8 mouse cellular contexts compared by ENCODE assay signal in genomic region chr16:10784793-10785370, GRCm38 (mm10). TPM values are rescaled to one million over a fixed set of nuclear protein-coding genes. Genes with fewer than 3 reads are reported as not detected.
DNase-seq lines count a peak whose midpoint lies in the region; ATAC-seq and TF ChIP-seq lines count a peak whose summit lies in the region.

No protein-coding gene starts in this region.

- H3K27ac ChIP-seq in forebrain, embryonic 16.5 days (ENCODE audit: low read length): peak overlapping the region; percentile 80
- peak overlapping the region; percentile 97 for H3K27ac ChIP-seq in layer of hippocampus, adult 2 months
- peak overlapping the region; percentile 94 for H3K27ac ChIP-seq in neural tube, embryonic 15.5 days (replicated peaks)

- H3K4me2 ChIP-seq in forebrain, embryonic 16.5 days (ENCODE audit: low read length): peak overlapping the region; percentile 100
- peak overlapping the region; percentile 90 for H3K4me2 ChIP-seq in neural tube, embryonic 15.5 days

- peaks cover 7% of the 10 kb centered on the region for H3K9me3 ChIP-seq in G1E (replicated peaks)
- H3K9me3 ChIP-seq in forebrain, embryonic 16.5 days (ENCODE audit: control insufficient read depth, low read length): no peaks in the 10 kb centered on the region
- H3K9me3 ChIP-seq in neural tube, embryonic 15.5 days (replicated peaks): no peaks in the 10 kb centered on the region

- no peak; the same call in 1 of the 2 replicates for ATAC-seq in G1E (ENCODE audit: extremely low read depth, insufficient number of reproducible peaks, low FRiP score, poor library complexity, severe bottlenecking)
- ATAC-seq in forebrain, embryonic 16.5 days: peak; percentile 82
- ATAC-seq in neural tube, embryonic 15.5 days (ENCODE audit: low FRiP score): peak; percentile 91

- TF ChIP-seq POLR2A in lung, adult 2 months (IDR thresholded peaks at IDR 0.05; ENCODE audit: borderline replicate concordance, extremely low read depth, low read depth, low read length): peak; percentile 44; the same call in 1 of the 2 replicates

- peak overlapping the region; percentile 79 for H3K9ac ChIP-seq in forebrain, embryonic 16.5 days (replicated peaks; ENCODE audit: low read depth, low read length)
- peak overlapping the region; percentile 79 for H3K9ac ChIP-seq in neural tube, embryonic 15.5 days (replicated peaks)

- H3K4me3 ChIP-seq in G1E (ENCODE audit: low read depth, low read length): peak overlapping the region; percentile 84
- H3K4me3 ChIP-seq in forebrain, embryonic 16.5 days (replicated peaks; ENCODE audit: low read length): peak overlapping the region; percentile 76
- peak overlapping the region; percentile 86 for H3K4me3 ChIP-seq in layer of hippocampus, adult 2 months
- peak overlapping the region; percentile 96 for H3K4me3 ChIP-seq in lung, adult 2 months (replicated peaks; ENCODE audit: extremely low read depth, low read depth, low read length)
- H3K4me3 ChIP-seq in neural tube, embryonic 15.5 days (replicated peaks): peak overlapping the region; percentile 72

- DNase-seq in G1E (ENCODE audit: low spot score): peak; percentile 95
- DNase-seq in cerebellum, adult 18-20 months: peak; percentile 85 to 91
- peak; percentile 94 for DNase-seq in heart, postnatal 36 days
- DNase-seq in layer of hippocampus, adult 2 months (ENCODE audit: low spot score in 2 of 2): peak; percentile 80 to 90
- peak; percentile 91 for DNase-seq in lung, adult 2 months
- DNase-seq in testis, postnatal 14 days (ENCODE audit: low spot score): peak; percentile 89

- intact Hi-C loops in heart, postnatal 36 days (cut with DNase I): loop anchor here (2.0 to 5.0 kb wide), 3 partner anchors 44 to 347 kb away; partner anchors contain the start of gene Txndc11

- peaks cover 42% of the 10 kb centered on the region for H3K36me3 ChIP-seq in G1E (replicated peaks)
- no peaks in the 10 kb centered on the region for H3K36me3 ChIP-seq in forebrain, embryonic 16.5 days (ENCODE audit: control insufficient read depth, insufficient read depth)
- no peaks in the 10 kb centered on the region for H3K36me3 ChIP-seq in neural tube, embryonic 15.5 days

- H3K27me3 ChIP-seq in G1E (ENCODE audit: insufficient read depth, low read length): peaks cover 10% of the 10 kb centered on the region
- H3K27me3 ChIP-seq in forebrain, embryonic 16.5 days (replicated peaks; ENCODE audit: control insufficient read depth, insufficient read depth, low read length): peaks cover 14% of the 10 kb centered on the region
- peaks cover 8% of the 10 kb centered on the region; the same call in 1 of the 2 replicates for H3K27me3 ChIP-seq in neural tube, embryonic 15.5 days (replicated peaks)

- TF ChIP-seq CTCF in G1E (IDR thresholded peaks at IDR 0.05; ENCODE audit: low read depth, low read length): peak; percentile 44; the same call in 1 of the 2 replicates
- TF ChIP-seq CTCF in layer of hippocampus, adult 2 months (conservative IDR thresholded peaks at IDR 0.05): peak; percentile 89
- TF ChIP-seq CTCF in lung, adult 2 months (IDR thresholded peaks at IDR 0.05; ENCODE audit: insufficient read depth, low read length): peak; percentile 48; the same call in 1 of the 2 replicates

- H3K4me1 ChIP-seq in G1E (ENCODE audit: insufficient read depth, low read depth, low read length): peaks cover 83% of the 10 kb centered on the region
- H3K4me1 ChIP-seq in forebrain, embryonic 16.5 days (replicated peaks; ENCODE audit: control insufficient read depth, insufficient read depth, low read length): peaks cover 15% of the 10 kb centered on the region
- H3K4me1 ChIP-seq in lung, adult 2 months (ENCODE audit: control insufficient read depth, insufficient read depth, low read length): peaks cover 2% of the 10 kb centered on the region
- H3K4me1 ChIP-seq in neural tube, embryonic 15.5 days: peaks cover 40% of the 10 kb centered on the region

- WGBS in forebrain, embryonic 16.5 days: under 1% methylated on average over 53 of the region's 55 CpGs
- under 1% methylated on average over 54 of the region's 55 CpGs for WGBS in lung, adult 2 months
- WGBS in neural tube, embryonic 15.5 days: under 1% methylated on average over 51 of the region's 55 CpGs

RNA-seq across cellular contexts. Expression of gene Socs1, which starts 0.5 kb away (rescaled TPM):
- total RNA-seq in G1E (2014; fragmentation: Nextera tagmentation) (1.6 and 1.7 TPM in 2 replicates), G1E (2017) (6.2 and 7.7 TPM in 2 replicates)
- 13.0 and 18.9 TPM in 2 replicates for polyA plus RNA-seq in G1E (2012)
- 1.7 and 2.2 TPM in 2 replicates for polyA plus RNA-seq in forebrain, embryonic 16.5 days (2015; fragmentation: Nextera tagmentation; extraction: Ambion mirVana)
- total RNA-seq in heart, postnatal 36 days (2021): under 1 TPM; 0.33 to 0.49 TPM
- under 1 TPM; 0.59 to 0.97 TPM for total RNA-seq in layer of hippocampus, adult 2 months (2021)
- polyA plus RNA-seq in lung, adult 2 months (2012; rRNA removed): 8.8 and 11.6 TPM in 2 replicates
- polyA plus RNA-seq in neural tube, embryonic 15.5 days (2015; fragmentation: Nextera tagmentation; extraction: Ambion mirVana): 5.7 and 11.9 TPM in 2 replicates

RNA-seq across cellular contexts. Expression of gene Tnp2, which starts 3.6 kb away (rescaled TPM):
- total RNA-seq in G1E (2014; fragmentation: Nextera tagmentation): not detected in 2 replicates
- not detected in 2 replicates for total RNA-seq in G1E (2017)
- not detected in 2 replicates for polyA plus RNA-seq in G1E (2012)
- not detected in 2 replicates for polyA plus RNA-seq in forebrain, embryonic 16.5 days (2015; fragmentation: Nextera tagmentation; extraction: Ambion mirVana)
- not detected for total RNA-seq in heart, postnatal 36 days (2021)
- total RNA-seq in layer of hippocampus, adult 2 months (2021): not detected
- 0.82 and 2.7 TPM in 2 replicates for polyA plus RNA-seq in lung, adult 2 months (2012; rRNA removed)
- polyA plus RNA-seq in neural tube, embryonic 15.5 days (2015; fragmentation: Nextera tagmentation; extraction: Ambion mirVana): not detected in 2 replicates

RNA-seq across cellular contexts. Expression of gene Prm3, which starts 5.8 kb away (rescaled TPM):
- total RNA-seq in G1E (2014; fragmentation: Nextera tagmentation): not detected in 2 replicates
- not detected in 2 replicates for total RNA-seq in G1E (2017)
- not detected in 2 replicates for polyA plus RNA-seq in G1E (2012)
- not detected in 2 replicates for polyA plus RNA-seq in forebrain, embryonic 16.5 days (2015; fragmentation: Nextera tagmentation; extraction: Ambion mirVana)
- not detected for total RNA-seq in heart, postnatal 36 days (2021)
- not detected for total RNA-seq in layer of hippocampus, adult 2 months (2021)
- polyA plus RNA-seq in lung, adult 2 months (2012; rRNA removed): not detected in 2 replicates
- not detected in 2 replicates for polyA plus RNA-seq in neural tube, embryonic 15.5 days (2015; fragmentation: Nextera tagmentation; extraction: Ambion mirVana)

RNA-seq across cellular contexts. Expression of gene Prm2, which starts 11.1 kb away (rescaled TPM):
- total RNA-seq in G1E (2014; fragmentation: Nextera tagmentation) (not detected in 2 replicates), G1E (2017) (0.49 TPM in 1 of 2 replicates, not detected in the other)
- not detected in 2 replicates for polyA plus RNA-seq in G1E (2012)
- polyA plus RNA-seq in forebrain, embryonic 16.5 days (2015; fragmentation: Nextera tagmentation; extraction: Ambion mirVana): not detected in 2 replicates
- not detected for total RNA-seq in heart, postnatal 36 days (2021)
- not detected for total RNA-seq in layer of hippocampus, adult 2 months (2021)
- polyA plus RNA-seq in lung, adult 2 months (2012; rRNA removed): 0.83 and 1.8 TPM in 2 replicates
- not detected in 2 replicates for polyA plus RNA-seq in neural tube, embryonic 15.5 days (2015; fragmentation: Nextera tagmentation; extraction: Ambion mirVana)

RNA-seq across cellular contexts. Expression of gene Prm1, which starts 20.8 kb away (rescaled TPM):
- total RNA-seq in G1E (2014; fragmentation: Nextera tagmentation): not detected in 2 replicates
- total RNA-seq in G1E (2017): not detected in 2 replicates
- not detected in 2 replicates for polyA plus RNA-seq in G1E (2012)
- not detected in 2 replicates for polyA plus RNA-seq in forebrain, embryonic 16.5 days (2015; fragmentation: Nextera tagmentation; extraction: Ambion mirVana)
- total RNA-seq in heart, postnatal 36 days (2021): not detected
- total RNA-seq in layer of hippocampus, adult 2 months (2021): not detected
- polyA plus RNA-seq in lung, adult 2 months (2012; rRNA removed): 0.36 and 1.8 TPM in 2 replicates
- polyA plus RNA-seq in neural tube, embryonic 15.5 days (2015; fragmentation: Nextera tagmentation; extraction: Ambion mirVana): 0.50 and 0.89 TPM in 2 replicates
